Mouse (Mus musculus): ENCODE data around the gene Golga5. TPM values are rescaled to one million over a fixed set of nuclear protein-coding genes. Genes with fewer than 3 reads are reported as not detected.
A peak's percentile ranks its signal among the peaks of the same experiment; 100 is the strongest.
"Not testable (repeated sequence)": the region's sequence is repeated elsewhere in the genome, so short reads cannot be mapped to it uniquely, and the experiment has no call there.

The Golga5 gene
- polyA plus RNA-seq, 1 experiment from 2014 or later: 35.5 TPM

DNA sequence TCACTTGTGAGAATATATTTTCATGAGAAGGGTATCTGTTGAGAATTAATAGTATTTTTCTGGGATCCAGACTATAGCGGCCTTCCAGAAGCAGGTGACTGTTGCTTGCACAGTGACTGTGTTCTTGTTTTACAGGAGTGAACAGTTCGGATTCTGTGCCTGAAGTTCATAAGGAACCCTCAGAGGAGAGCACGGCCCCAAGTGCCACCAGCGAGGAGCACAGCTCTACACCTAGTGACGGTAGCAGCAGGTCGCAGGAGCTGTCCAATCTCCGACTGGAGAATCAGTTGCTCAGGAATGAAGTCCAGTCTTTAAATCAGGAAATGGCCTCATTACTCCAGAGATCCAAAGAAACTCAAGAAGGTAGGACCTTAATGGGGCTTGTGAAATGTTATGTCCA, 5.5 kb downstream of the Golga5 start:
- TF ChIP-seq CTCF (IDR thresholded peaks at IDR 0.05): no peak
- ChIA-PET CTCF (no interaction called here), POLR2A (no interaction called here)
- ATAC-seq (no peak), DNase-seq (ENCODE audit: low read depth, low spot score) (no peak)
- in situ Hi-C loops (cut with MboI; ENCODE audit: low pct_unique_long_range_greater_than_20kb): no loop called here
- no peaks in the 10 kb centered on the region for H3K27me3 ChIP-seq

DNA sequence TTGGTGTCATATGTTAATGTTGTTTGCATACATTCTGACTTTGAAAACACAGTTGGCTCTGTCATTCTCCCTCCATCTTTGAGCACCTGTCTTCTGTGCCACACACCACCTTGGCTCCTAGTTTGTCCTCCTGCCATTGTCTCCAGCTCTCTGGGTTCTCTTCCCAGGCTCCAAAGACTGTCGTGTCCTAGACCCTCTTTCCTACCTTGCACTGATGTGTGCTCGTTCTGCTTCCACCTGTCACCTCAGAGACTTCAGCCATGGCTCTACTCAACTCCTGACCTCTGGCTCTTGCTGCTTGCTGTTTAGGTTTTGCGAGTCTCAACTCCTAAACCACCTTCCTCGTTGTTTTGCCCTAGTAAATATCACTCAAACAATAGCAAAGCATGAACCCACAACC, 11.5 kb downstream of the Golga5 start:
- ATAC-seq (no peak), DNase-seq (ENCODE audit: low read depth, low spot score) (no peak)
- POLR2A ChIA-PET: no interaction called here
- H3K27me3 ChIP-seq: no peaks in the 10 kb centered on the region
- no peak for TF ChIP-seq CTCF (IDR thresholded peaks at IDR 0.05)
- in situ Hi-C loops (cut with MboI; ENCODE audit: low pct_unique_long_range_greater_than_20kb): no loop called here
- CTCF ChIA-PET: no interaction called here

DNA sequence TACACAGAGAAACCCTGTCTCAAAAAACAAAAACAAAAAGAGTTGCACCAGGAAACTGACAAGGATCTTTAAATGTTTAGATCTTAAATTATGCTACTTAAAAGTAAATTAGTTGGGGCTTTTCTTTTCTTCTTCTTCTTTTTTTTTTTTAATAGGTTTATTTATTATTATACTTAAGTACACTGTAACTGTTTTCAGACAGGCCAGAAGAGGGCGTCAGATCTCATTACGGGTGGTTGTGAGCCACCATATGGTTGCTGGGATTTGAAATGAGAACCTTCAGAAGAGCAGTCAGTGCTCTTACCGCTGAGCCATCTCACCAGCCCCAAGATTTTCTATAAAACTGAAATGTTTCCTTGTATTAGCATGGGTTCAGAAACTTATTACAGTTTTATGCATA, 16.0 kb downstream of the Golga5 start:
- peak; percentile 37 for TF ChIP-seq CTCF (IDR thresholded peaks at IDR 0.05)
- in situ Hi-C loops (cut with MboI; ENCODE audit: low pct_unique_long_range_greater_than_20kb): no loop called here
- no peak for DNase-seq (ENCODE audit: low read depth, low spot score)
- CTCF ChIA-PET: interaction anchor here (0.8 to 1.1 kb wide), 2 partner anchors 94 to 235 kb away, joined by 3 read pairs; no protein-coding TSS in a partner anchor
- no peaks in the 10 kb centered on the region for H3K27me3 ChIP-seq
- no peak for ATAC-seq
- POLR2A ChIA-PET: no interaction called here

DNA sequence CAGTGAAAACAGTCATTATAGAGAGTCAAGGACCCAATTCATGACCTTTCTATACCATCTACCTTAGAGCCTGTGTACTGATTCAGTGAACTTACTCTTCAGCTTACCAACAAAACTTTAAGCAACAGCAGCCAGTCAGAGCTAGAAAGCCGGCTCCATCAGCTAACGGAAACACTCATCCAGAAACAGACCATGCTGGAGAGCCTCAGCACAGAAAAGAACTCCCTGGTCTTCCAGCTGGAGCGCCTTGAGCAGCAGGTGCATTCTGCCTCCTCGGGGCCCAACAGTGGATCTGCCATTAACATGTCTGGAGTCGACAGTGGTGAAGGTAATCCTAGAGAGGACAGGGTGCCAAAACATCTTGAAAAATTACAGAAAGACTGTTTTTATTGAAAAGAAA, 23.0 kb downstream of the Golga5 start:
- POLR2A ChIA-PET: no interaction called here
- TF ChIP-seq CTCF (IDR thresholded peaks at IDR 0.05): no peak
- H3K27me3 ChIP-seq: no peaks in the 10 kb centered on the region
- in situ Hi-C loops (cut with MboI; ENCODE audit: low pct_unique_long_range_greater_than_20kb): no loop called here
- ATAC-seq (no peak), DNase-seq (ENCODE audit: low read depth, low spot score) (no peak)
- CTCF ChIA-PET: interaction anchor here (1.1 kb wide), 1 partner anchor 9 kb away, joined by 3 read pairs; no protein-coding TSS in a partner anchor

DNA sequence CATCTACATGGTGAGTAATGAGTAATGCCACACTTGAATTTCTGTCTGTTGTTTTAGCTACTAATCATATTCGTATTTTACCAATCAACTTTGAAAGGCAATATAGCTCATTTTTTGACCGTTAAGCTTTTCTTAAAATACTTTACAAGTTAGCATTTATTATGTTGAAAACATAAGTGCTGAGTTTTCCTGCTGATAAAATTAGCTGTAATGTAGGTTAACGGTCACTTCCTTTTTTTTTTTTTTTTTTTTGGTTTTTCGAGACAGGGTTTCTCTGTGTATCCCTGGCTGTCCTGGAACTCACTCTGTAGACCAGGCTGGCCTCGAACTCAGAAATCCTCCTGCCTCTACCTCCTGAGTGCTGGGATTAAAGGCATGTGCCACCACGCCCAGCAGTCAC, 26.8 kb downstream of the Golga5 start:
- POLR2A ChIA-PET; H3K27me3 ChIP-seq; in situ Hi-C loops (cut with MboI; ENCODE audit: low pct_unique_long_range_greater_than_20kb); CTCF ChIA-PET; ATAC-seq; DNase-seq (ENCODE audit: low read depth, low spot score): not testable (repeated sequence)

DNA sequence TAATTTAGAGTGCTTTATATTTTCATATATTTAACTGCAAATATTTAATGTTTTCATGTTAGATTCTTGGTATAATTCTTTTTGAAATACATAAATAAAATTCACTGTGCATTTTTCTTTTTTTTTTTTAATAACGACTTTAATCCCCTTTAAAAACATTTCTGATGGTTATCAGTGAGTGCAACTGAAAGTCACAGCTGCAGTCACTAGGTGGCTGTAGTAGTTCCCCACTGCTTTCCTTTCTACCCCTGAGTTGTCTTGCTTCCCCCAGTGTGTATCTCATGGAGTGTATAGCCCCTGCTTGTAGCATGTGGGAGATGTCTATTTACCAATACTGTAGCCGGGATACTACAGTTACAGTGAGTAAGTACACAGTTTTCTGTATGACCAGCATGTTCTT, 29.0 kb downstream of the Golga5 start:
- TF ChIP-seq CTCF (IDR thresholded peaks at IDR 0.05): no peak
- POLR2A ChIA-PET: no interaction called here
- CTCF ChIA-PET: interaction anchor here (1.4 kb wide), 1 partner anchor 222 kb away, joined by 3 read pairs; no protein-coding TSS in a partner anchor
- ATAC-seq (no peak), DNase-seq (ENCODE audit: low read depth, low spot score) (no peak)
- no peaks in the 10 kb centered on the region for H3K27me3 ChIP-seq
- in situ Hi-C loops (cut with MboI; ENCODE audit: low pct_unique_long_range_greater_than_20kb): no loop called here

DNA sequence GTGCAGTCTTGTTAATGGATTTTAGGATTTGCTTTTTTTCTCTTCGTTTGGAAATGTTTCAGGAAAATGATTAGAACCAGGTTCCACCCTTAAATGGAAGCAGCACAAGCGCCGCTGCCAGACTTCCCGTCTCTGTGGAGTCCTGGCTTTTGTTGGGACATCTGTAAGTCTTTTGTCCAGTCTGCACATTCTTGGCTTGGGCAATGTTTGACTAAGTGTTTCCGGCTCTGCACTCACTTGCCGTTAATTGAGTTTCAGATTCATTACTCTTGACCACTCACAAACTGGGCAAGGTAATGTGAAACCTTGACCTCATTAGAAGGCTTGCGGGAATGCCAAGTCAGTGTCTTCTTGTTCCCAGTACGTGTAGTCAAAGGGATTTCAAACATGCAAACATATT, 29.8 kb downstream of the Golga5 start:
- CTCF ChIA-PET: interaction anchor here (1.4 kb wide), 1 partner anchor 221 kb away, joined by 4 read pairs; no protein-coding TSS in a partner anchor
- no peak for TF ChIP-seq CTCF (IDR thresholded peaks at IDR 0.05)
- in situ Hi-C loops (cut with MboI; ENCODE audit: low pct_unique_long_range_greater_than_20kb): no loop called here
- ATAC-seq (no peak), DNase-seq (ENCODE audit: low read depth, low spot score) (no peak)
- POLR2A ChIA-PET: no interaction called here
- H3K27me3 ChIP-seq: no peaks in the 10 kb centered on the region

DNA sequence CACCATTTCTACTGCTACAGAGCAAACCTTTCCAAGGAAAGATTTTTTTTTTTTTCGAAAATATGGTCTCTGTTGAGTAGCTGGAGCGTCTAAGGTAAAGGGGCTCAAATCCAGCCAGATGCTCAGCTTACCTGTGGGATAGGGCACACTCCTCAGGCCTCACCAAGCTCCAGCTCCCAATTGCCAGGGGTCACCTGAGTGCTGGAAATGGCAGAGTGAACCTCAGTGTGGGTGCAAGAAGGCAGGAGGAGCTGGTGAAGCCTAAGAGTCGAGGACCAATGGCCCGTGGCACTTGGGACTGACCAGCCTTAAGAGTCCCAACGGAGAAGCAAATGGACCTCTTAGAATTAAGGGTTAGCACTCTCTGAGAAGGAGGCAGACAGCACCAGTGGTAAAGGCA, 30.3 kb downstream of the Golga5 start:
- TF ChIP-seq CTCF (IDR thresholded peaks at IDR 0.05): no peak
- no peak for DNase-seq (ENCODE audit: low read depth, low spot score)
- POLR2A ChIA-PET: no interaction called here
- no peaks in the 10 kb centered on the region for H3K27me3 ChIP-seq
- ATAC-seq: no peak
- in situ Hi-C loops (cut with MboI; ENCODE audit: low pct_unique_long_range_greater_than_20kb): no loop called here
- CTCF ChIA-PET: interaction anchor here (1.4 kb wide), 1 partner anchor 220 kb away, joined by 4 read pairs; no protein-coding TSS in a partner anchor

DNA sequence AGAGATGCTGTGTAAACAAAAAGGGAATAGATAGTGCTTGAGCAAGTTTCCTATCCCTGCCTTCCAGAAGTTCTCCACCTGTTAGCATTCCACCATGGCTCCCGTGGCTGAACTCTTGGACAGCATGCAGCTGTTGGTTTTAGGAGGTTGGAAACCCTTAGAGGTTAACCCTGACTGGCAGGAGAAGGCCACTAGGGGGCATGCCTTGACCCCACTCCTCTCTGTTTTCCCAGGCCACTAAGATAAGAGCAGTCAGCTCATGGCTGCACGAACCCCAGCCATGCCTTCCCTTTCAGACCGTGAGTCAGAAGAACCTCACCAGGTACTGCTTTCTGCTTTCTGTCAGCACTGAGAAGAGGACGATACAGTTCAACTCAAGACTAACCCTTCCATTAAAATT, 30.8 kb downstream of the Golga5 start:
- in situ Hi-C loops (cut with MboI; ENCODE audit: low pct_unique_long_range_greater_than_20kb): loop anchor here (25.0 kb wide), 1 partner anchor 538 kb away; no protein-coding TSS in a partner anchor
- DNase-seq (ENCODE audit: low read depth, low spot score) (no peak), ATAC-seq (no peak)
- ChIA-PET POLR2A (no interaction called here), CTCF (interaction anchor here (1.4 kb wide), 1 partner anchor 220 kb away, joined by 4 read pairs; no protein-coding TSS in a partner anchor)
- TF ChIP-seq CTCF (IDR thresholded peaks at IDR 0.05): peak; percentile 43
- no peaks in the 10 kb centered on the region for H3K27me3 ChIP-seq

DNA sequence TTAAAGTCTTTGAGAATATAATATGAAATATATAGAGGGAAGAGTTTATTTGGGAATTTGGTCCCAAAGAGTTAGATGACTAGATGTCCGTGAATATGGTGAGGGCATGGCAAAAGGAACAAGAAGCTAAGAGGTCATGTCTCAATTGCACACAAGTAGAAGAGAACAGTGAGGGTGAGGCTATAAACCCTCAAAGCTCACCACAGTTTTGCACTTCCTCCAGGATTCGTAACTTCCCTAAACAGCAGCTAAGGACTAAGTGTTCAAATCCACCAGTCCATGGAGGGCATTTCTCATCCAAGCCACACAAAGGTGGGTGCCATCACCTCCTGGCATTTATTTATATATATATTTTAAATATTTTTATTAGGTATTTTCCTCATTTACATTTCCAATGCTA, 32.1 kb downstream of the Golga5 start:
- POLR2A ChIA-PET: no interaction called here
- CTCF ChIA-PET: interaction anchor here (0.6 kb wide), 1 partner anchor 10 kb away, joined by 3 read pairs; no protein-coding TSS in a partner anchor
- no peak for ATAC-seq
- in situ Hi-C loops (cut with MboI; ENCODE audit: low pct_unique_long_range_greater_than_20kb): loop anchor here (25.0 kb wide), 1 partner anchor 536 kb away; no protein-coding TSS in a partner anchor
- TF ChIP-seq CTCF (IDR thresholded peaks at IDR 0.05): no peak
- DNase-seq (ENCODE audit: low read depth, low spot score): no peak
- no peaks in the 10 kb centered on the region for H3K27me3 ChIP-seq

DNA sequence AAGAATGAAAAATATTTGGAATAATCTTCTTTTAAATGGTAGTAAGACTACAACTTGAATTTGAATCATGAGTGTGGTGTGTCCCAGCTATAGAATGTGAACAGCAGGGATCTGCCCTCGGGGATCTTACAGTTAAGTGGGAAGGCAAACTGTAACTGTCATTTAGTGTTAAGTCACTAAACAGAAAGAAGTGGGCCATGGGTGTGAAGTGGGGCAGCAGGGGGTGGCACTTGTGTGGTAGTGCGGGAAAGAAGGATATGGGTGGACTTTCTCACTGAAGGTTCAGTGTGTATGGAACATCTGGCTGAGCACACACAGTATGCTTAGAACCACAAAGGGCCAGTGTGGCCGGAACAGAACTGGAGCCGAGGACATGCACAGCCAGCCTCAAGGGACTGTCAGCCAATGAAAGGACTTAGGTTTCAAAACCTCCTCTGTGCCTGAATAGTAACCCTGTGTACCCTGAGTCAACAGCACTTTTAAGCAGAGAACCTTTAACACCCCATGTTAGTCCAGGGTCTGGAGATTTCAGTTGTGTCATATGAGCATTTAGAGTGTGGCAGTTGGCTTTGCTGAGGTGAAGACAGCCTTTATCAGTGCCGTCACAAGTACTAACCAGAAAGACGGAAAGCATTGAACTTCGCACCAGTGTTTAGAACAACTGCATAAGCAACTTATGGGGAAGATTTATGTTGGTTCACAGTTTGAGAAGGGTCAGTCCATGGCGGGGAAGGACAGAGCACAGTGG, 33.1 kb downstream of the Golga5 start:
- POLR2A ChIA-PET: no interaction called here
- CTCF ChIA-PET: no interaction called here
- DNase-seq (ENCODE audit: low read depth, low spot score) (no peak), ATAC-seq (no peak)
- H3K27me3 ChIP-seq: no peaks in the 10 kb centered on the region
- in situ Hi-C loops (cut with MboI; ENCODE audit: low pct_unique_long_range_greater_than_20kb): loop anchor here (25.0 kb wide), 1 partner anchor 535 kb away; no protein-coding TSS in a partner anchor
- TF ChIP-seq CTCF (IDR thresholded peaks at IDR 0.05): peak; percentile 16

Measured in Patski (cell line).